Mouse (Mus musculus) lung, postnatal 0 days (tissue): ENCODE measurements around the gene Pgd.

ENCODE experiments used
- CTCF ChIP-seq: IDR thresholded peaks from 2 replicates; pipeline ENCODE4 v1.5.1; 2016; ENCODE audit warnings: antibody characterized with exemption, mild to moderate bottlenecking
- EP300 ChIP-seq: IDR thresholded peaks from 2 replicates; pipeline ENCODE4 v1.6.1; 2016; ENCODE audit warnings: antibody characterized with exemption, mild to moderate bottlenecking, control low read depth

- TF ChIP-seq CTCF (no peak), EP300 (no peak)
These were observed 10.9 kb downstream of the Pgd start for GRCm38 (mm10) chr4:149155711-149156110.
